Mouse (Mus musculus) retina, postnatal 7 days (tissue): ENCODE results near the gene Gm49776.

Experiments used
- DNase-seq: peaks from one replicate; pipeline ENCODE4 v3.0.0-alpha.2; 2012; ENCODE audit warnings: low read depth, low spot score

The Gm49776 gene

GRCm38 (mm10) chr16:18234671-18235388, 23.3 kb downstream of the Gm49776 start, which contains the start of gene Zdhhc8:
TSS of gene Zdhhc8 (minus strand) at chr16:18235136.
- peak; percentile 42 for DNase-seq

DNA sequence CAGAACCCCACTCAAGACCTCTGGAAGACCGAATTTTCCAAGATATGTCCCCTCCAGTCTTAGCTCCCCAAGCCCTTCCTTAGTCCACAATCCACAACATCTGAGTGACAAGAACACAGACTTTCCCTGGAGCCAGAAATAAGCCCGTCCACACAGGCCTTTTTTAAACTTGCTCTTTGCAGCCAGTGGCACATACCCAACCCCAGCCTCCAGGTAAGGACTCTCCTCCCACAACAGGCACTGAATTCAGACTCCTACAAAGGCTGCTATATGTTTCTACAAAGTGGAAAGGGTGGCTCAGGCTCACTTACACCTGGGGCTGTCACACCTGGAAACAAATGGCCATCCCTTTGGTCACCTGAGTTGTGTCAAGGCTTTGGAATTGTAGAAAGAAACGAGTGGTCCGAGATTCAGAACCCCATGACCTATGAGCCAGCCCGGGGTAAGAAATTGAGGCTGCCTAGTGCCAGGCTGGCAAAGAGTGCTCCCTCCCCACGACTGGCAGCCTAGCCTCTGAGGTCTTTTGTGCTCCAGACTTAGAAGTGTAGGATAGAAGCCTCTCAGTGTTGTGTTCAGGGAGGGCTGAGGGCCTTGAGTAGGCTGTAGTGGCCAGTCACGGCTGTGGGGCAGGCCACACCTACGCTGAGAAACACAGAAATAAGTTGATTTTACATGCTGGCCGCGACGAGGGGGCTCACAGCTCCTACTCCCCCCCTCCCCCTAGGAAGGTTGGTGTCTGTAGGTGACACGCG, 24.0 kb downstream of the Gm49776 start:
- DNase-seq: no peak

GRCm38 (mm10) chr16:18233451-18233850, 24.7 kb downstream of the Gm49776 start:
- no peak for DNase-seq

- DNase-seq: no peak
These were observed 26.7 kb downstream of the Gm49776 start for GRCm38 (mm10) chr16:18231451-18231850.

DNA sequence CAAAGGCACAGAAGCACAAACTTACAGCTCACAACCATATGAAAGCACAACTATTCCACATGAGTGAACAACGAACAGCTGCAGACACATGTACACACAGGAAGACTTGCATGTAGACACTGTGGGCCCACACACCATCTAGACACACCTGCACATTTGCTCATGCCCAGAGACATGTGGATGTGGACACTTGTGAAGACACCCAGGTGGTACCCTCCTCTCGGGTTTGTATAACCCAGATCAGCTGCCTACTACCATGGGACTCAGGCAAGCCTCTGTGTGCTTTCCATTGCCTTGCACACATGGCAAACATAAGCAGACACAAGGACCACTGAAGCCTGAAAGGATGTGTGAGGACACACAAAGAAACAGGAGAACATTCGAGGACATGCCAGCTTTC, 27.1 kb downstream of the Gm49776 start:
- DNase-seq: no peak

DNA sequence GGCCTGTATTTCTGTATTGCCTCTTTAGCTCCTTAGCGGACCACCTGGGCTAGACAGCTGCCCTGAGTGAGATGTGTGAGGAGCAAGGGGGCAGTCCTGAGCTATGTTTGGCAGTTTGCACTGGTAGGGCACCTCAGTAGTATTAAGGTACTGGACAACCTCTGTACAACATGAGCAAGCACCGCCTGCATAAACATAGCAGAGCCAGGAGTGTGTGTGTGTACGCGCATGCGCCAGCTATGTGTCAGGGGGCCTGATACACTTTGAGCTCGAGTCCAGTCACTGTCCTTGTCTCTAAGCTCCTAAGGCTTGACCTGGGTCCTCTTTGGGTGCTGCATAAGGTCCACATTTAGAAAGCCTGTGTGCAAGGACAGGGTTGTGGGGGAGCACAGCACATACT, 27.5 kb downstream of the Gm49776 start:
- DNase-seq: no peak

DNA sequence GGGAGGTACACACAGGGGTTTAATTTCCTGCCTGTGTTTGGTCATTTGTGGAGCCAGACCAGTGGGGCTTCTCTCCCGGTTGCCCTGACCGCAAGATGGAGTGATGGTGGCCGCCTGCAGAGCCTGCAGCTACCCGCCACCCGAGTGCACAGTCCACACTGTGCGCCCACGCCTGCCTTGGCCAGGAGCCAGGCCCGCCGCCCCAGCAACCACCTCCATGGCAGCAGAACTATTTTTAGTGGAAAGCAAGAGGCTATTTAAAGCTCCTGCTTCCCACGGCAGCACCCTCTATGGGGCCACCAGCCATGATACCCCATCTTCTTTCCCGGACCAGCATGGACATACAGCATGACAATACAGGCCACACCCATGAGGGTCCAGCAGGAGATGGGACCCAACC, 28.5 kb downstream of the Gm49776 start:
- DNase-seq: no peak

DNA sequence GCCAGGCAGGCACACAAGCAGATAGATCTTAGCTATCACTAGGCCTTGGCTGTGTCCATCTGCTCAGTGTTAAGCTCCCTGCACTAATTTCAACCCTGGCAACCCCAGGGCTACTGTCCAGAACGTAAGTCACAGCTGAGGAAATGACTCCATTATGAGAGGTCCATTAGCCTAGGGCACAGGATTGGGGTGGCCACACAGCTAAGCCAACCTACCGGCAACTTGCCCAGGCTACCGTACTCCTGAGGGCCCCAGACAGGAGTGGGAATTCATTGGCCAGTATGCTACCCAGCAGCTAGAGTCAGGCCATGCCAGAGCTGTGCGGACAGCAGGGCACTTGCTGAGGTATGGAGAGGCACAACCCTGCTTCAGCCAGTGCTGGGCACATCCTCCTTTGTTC, 29.3 kb downstream of the Gm49776 start:
- no peak for DNase-seq

- no peak for DNase-seq
These were observed 30.2 kb downstream of the Gm49776 start for GRCm38 (mm10) chr16:18227897-18228422.

DNA sequence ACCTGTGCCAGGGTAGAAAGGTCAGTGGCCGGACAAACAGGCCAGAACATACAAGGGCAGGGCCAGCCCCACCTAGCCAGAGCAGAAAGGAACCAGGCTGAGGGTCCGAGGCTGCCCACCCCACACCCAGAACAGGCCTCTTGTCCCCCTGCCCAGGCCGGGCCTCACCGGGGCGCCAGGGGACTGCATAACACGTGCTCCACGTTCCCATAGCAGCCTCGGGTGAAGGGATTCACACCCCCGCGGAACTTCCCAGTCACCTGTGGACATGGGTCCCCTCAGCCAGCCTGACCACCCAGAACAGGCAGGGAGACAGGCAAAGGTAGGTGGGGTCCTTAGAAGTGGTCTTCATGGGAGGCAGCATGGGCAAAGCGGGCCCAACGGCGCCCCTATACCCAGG, 30.9 kb downstream of the Gm49776 start:
- no peak for DNase-seq

GRCm38 (mm10) chr16:18222188-18222587, 35.9 kb downstream of the Gm49776 start:
- DNase-seq: no peak

GRCm38 (mm10) chr16:18221543-18221898, 36.6 kb downstream of the Gm49776 start:
- no peak for DNase-seq

GRCm38 (mm10) chr16:18220856-18221542, 37.1 kb downstream of the Gm49776 start:
- no peak for DNase-seq

GRCm38 (mm10) chr16:18220001-18220400, 38.1 kb downstream of the Gm49776 start:
- no peak for DNase-seq

GRCm38 (mm10) chr16:18218580-18218996, 39.5 kb downstream of the Gm49776 start:
- DNase-seq: no peak

DNA sequence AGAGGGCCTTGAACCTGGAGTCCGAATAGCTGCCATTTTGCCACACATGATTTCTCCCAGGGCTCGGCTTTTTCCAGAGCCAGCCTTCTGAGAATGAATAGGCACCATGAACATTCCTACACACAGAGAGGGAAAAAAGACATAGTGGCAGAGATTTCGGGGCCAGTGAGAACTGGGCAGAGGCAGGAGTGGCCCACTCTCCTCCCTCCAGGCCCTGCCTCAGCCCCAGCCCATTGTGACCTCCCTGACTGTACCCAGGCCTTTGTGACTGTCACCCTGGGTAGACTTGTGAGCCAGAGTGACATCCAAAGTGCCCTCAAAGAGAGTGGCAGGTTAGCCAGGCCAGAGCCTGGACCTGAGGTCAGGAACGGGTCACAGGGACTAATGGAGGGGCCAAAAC, 40.5 kb downstream of the Gm49776 start, which contains the start of gene Ccdc188:
Gene Ccdc188, plus strand, starts transcription at position 301 of the 400 bp plus-strand sequence.
- DNase-seq: no peak

DNA sequence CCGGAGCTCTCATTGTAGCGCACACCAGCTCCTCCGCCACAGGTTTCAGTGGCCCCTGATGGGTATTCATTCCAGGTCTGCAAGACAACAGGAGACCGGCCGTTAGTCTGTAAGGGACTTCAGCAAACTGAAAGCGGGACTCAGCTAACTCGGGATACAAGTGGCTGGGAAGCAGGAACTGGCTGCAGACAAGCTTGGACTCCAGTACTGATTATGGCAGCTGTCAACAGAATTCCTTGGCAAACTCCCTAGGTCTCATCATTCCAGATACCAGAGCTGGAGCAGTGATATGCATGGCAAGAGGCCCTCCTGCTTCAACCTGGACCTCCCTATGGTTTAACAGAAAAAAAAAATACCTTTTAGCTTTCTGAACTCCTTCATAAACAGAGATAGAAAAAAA, 43.3 kb downstream of the Gm49776 start:
- no peak for DNase-seq

GRCm38 (mm10) chr16:18213689-18214088, 44.4 kb downstream of the Gm49776 start:
- peak; percentile 23 for DNase-seq

DNA sequence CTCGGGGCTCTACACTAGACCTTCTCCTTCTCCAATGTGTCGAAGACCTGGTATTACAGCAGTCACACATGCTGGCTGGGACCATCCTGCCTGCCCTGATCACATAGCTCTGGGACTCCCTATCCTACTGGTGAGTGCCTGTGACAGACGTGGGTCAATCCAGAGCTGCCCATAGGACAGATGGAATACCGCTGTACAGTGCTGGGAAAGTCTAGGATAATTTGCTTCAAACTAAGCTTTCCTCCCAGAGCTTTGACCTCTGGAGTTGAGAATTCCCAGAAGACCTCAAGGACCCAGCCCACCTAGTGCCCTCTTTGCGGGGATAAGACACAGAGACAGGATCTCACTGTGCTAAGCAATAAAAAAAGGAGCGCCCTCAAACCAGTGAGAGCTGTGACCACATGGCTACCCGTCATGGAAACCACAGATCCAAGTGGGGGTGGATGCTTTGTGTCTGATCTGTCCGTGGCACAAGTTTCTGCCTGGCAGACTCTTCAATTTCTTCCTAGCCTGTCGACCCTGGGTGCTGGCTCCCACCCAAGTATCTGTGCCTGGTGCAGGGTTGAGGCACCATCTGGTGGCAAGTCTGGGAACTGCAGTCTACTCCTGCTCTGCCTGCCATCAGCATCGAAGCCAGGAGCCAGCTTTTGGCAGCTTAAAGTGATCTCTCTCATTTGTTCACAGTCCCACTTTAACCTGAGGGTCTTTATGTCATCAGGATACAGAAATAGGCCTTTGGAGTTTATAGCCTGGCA, 46.5 kb downstream of the Gm49776 start:
- peak; percentile 71 for DNase-seq

DNA sequence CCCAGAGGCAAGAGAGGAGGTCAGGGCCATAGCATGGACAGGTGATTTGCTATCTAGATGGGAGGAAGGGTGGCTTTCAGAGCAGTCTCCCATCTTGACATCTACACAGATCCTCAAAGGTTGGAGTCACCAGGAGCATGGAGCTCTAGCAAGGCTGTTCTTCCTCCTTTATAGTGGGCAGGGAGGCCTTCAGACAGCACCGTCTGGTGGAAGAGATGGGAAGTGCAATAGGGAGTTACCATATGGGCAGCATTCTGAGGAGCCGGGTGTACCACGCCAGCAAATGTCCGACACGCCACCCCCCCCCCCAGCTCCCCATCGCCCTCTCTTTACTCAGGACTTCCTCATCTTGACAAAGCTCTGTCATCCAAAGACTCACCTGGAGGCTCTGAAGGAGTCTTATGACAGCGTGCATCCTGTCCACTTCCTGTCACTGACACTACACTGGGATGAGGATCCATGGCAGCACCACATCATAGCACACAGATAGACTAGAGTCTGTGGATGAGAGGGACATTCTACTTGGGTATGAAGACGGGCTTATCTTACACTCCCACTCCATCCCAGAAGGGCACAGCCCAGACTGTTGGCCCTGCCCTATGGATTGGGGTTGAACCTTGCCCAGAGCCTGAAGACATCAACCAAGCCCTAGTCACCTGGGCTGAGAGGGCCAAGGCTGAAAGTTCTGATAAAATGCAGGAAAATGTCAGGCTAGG, 47.3 kb downstream of the Gm49776 start:
- DNase-seq: peak; percentile 62
